Mouse (Mus musculus) Muller cell, postnatal 12 days (primary cell): ENCODE measurements around the gene Fam216b.
A peak's percentile ranks its signal among the peaks of the same experiment; 100 is the strongest.

Experiments used
- DNase-seq: peaks from one replicate; pipeline ENCODE4 v3.0.0-alpha.2; 2015; ENCODE audit errors: inconsistent ontology term

The Fam216b gene

DNA sequence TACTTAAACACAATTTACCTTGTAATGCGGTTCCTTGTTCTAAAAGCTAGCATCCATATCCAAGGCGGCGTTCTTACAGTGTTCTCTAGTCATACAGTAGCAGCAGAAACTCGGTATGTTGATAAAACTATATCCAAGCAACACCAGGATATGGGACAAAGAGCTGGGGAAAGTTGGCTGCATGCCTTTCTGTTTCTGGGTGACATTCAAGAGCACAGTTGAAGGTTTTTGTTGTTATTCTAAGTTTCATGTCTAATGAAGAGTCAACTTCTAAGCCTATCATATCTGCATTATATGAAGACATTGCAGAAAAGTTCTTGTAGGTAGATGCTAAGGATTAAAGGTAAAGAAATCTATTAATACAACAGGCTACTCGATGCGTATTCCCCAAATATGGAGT, at the start of gene Fam216b:
Gene Fam216b (minus strand): TSS at position 101 of the 400 bp plus-strand sequence.
- no peak for DNase-seq

DNA sequence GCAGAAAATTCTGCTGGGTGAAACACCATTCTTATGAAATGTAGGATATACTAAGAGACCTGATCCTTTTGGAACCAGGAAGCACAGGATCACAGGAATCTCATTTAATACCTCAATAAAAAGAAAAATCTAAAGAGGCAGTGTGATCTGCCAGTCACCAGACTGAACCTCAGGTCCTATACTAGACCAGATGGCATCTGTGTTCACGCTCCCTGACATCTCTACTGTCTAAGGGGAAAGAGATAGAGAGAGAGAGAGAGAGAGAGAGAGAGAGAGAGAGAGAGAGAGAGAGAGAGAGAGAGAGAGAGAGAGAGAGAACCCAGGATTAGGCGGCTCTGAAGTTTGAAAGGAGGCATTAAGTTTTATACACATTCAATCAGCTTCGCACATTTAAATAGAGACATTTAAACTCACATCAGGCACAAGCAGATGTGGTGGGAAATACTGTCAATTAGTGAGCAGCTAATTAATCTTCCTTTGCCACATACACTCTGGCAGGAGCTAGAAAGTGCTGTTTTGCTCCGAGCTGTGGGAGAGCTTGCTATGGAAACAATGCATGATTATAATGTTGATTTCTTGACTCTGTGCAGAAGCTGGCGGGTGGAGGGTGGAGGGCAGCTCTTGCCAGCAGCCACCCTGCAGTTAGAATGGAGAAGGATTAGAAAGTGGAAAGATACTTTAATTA, 43.7 kb upstream of the Fam216b start:
- no peak for DNase-seq

DNA sequence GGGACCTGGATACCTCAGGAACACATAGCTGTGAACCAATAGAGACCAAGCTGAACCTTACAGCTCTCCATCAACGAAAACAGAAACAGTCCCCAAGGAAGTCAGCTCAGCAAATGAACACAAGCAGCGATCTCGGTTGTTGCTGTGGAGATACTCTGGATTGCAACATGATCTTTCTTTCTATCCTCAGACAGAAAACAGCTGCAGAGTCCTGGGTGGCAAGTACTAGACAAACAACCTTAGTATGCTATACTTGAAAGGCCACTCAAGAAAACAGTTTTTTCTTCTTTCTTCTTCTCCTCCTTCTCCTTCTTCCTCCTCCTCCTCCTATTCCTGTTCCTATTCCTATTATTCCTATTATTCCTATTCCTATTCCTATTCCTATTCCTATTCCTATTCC, 37.9 kb upstream of the Fam216b start:
- DNase-seq, result no peak

DNA sequence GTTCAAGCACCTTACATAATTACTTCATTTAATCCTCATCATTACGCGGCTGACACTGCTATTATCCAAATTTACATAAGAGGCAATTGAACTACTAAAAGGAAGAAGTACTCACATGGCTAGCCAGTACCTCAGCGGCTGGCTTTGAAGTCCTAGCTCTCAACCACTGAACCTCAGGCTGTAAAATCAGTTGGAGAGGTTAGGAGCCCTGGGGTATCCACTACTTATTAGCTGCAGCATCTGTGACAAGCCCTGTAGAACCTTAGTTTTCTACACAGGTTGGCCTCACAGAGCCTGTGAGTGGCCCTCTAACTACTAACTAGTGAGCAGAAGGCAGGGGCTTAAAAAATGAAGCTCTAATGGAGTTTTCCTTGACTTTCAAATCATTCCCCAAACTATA, 31.5 kb upstream of the Fam216b start:
- no peak for DNase-seq

DNA sequence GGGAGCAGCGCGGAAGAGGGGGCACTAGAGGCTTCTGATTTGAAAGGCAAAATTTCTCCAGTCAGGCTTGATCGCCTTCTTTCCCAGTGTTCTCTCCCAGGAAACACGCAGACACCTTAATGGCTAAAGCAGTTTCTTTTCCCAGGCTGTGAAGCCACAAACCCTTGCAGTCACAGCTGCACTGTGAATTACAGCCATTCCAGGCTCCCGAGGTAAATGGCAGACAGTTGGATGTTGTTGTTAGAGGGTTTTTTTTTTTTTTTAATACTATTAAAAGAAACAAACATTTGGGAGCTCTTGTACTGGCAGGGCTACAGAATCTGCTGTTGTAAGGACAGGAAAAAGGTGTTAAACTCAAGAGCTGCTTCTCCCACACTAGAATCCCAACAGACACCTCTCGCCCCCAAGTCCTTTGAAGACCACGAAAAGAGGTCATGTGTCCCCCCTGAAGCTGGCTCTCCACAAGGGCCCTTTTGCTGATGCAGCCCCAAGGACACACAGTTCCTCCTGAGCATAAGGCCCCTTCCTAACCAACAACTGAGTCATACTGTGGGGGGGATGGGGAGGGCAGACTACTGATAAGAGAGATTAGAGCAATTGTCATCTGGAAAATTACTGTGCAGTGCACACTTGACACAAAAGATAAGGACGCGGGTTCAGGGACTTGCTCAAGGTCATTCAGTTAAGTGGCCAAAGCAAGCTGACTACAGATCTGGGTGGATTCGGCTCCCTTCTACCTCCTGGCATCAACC, 30.8 kb upstream of the Fam216b start:
- no peak for DNase-seq

DNA sequence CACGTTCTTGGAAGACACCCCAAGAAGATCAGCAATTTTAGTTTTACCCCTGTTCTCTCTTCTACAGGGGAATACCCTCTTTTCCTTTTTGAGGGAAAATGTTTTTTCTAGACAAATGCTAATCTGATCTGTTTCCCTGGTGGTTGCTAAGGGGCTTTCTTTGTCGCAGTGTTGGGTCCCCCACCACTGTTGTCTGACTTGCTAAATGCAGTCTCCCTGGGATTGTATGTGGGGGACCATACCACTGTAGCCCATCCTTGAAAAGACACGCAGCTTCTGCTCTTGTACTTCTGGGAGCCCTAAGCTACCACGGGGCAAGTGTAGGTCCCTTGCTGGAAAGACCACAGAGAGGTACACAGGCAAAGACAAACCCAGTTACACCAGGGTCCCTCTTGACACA, 28.9 kb upstream of the Fam216b start:
- no peak for DNase-seq

DNA sequence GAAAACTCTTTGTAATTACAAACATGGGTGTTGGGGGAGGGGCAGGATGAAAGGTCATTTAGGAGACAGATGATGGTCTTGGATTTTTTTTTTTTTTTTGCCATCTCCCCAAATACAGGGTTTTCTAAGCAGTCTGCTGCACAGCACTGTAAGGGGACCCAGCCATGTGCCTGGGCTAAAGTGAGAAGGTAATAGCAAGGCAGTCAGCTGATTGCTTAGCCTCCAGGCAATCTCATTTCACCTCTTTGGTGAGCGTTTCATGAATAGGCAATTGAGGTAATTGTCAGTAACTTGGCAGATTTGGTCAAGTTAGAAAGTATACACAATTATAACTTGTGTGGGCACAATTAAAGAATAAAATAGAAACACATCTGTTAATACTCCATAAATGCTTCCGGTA, 28.5 kb upstream of the Fam216b start:
- no peak for DNase-seq

DNA sequence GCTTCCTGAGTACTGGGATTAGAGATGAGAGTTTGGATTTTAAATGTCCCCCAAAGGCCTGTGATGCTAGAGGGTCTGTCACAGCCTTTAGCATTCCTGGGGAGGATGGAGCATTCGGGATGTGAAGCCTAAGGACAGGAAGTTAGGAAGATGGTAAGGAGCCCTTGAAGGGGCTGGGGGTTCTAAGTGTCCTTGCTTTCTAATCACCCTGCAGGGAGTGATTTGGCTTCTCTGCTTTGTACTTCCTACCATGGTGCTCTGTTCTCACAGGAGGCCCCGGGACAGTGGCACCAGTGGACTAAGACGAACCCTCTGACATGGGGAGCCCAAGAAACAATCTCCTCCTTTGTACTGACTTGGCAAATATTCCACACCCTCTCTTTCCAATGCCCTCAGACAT, 23.7 kb upstream of the Fam216b start:
- no peak for DNase-seq

DNA sequence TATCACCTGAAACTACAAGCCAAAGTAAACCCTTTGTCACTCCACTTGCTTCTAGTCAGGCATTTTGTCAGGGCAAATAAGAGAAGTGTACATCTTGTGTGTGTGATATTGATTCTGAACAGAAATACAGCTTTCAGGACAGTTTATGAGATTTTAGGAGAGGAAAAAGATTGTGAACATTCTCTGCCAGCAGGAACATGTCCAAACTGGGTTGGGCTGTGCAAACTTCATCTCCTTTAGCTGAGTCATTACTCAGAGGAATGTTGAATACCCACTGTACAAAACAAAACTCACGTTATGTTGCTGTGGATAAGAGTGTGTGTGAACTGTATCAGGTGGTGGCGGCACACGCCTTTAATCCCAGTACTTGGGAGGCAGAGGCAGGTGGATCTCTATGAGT, 22.1 kb upstream of the Fam216b start:
- peak; percentile 22 for DNase-seq

DNA sequence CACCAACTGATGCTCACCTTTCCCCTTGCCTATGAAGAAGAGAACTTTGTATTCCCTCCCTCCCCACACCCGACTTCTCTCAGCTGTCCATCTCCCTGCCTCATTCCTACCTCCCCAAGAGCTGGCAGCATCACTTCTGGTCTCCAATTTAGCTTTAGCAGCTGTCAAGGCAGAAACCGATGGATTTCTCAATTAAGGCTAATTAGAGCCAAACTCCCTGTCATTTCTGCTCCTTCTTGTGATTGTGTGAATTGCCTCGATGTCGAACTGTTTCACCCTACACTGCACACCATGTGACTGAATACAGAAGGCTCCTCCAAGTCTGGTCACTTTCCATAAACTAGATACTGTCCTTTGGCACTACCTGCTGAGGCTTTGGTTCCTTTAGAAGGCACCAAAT, 20.6 kb upstream of the Fam216b start:
- no peak for DNase-seq

DNA sequence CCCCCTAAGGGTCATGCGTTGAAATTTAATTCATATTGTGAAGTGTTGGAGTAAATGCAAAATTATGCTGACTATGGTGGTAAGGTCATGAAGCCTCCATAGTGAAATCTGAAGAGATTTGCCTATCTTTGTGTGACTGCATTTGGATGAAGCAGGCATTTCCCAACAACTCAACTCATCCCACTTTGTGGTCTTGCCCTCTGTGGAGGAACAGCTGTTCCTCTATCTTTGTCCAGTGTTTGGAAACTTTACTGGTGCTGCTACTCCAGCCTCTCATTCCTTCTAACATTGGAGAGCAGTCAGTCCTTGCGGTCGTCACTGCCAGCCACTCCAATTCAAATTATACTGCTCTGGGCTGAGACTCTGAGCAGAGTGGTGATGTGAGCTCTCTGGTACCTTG, 19.6 kb upstream of the Fam216b start:
- DNase-seq, result no peak

DNA sequence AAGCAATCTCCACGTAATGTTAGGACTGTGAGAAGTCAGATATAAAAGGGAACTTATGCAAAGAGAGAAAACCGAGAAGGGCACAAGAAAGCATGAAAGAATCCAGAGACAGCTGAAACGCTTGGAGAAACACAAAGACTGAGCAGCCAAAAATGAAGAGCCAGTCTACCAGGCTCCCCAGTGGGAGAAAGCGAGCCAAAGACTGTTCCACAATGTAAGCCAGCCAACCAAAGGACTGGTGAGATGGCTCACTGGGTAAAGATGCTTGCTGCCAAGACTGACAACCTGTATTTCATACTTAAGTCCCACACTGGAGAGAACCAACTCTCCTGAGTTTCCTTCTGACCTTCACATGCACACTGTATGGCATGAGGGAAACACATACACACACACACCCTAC, 784 bp upstream of the Fam216b start:
- peak; percentile 11 for DNase-seq

DNA sequence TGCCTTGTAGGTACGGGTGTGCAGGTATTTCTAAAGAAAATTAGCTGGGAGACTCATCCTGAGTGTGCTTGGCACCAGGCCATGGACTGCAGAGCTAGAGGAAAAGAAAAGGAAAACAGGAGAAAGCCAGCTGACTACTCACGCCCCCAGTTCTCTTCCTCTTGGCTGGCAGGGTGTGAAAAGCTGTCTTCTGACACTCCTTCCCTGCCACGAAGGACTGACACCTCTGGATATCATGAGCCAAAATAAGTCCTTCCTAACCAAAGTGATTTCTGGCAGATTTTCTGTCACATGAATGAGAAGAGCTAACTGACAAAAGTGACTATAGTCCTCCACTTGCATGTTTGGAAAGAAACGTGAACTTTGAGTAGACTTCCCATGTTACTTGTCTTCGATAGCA, 5.3 kb downstream of the Fam216b start:
- DNase-seq, result no peak

DNA sequence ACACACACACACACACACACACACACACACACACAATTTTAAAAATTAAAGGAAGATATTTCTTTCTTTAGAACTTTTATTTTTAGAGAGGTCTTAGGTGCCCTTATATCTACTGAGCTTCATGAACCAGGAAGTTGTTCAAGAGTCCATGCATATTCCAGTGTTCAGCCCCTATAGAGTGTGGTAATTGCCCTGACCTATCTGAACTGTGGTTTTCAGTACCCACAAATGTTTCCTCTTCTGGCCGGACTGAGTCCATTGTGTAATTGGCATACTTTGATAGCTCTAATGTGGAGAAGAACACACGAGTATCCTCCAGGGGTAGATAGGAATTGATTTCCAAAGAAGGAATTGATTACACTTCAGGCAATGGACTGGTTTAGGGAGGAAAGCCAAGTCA, 11.3 kb downstream of the Fam216b start:
- no peak for DNase-seq

DNA sequence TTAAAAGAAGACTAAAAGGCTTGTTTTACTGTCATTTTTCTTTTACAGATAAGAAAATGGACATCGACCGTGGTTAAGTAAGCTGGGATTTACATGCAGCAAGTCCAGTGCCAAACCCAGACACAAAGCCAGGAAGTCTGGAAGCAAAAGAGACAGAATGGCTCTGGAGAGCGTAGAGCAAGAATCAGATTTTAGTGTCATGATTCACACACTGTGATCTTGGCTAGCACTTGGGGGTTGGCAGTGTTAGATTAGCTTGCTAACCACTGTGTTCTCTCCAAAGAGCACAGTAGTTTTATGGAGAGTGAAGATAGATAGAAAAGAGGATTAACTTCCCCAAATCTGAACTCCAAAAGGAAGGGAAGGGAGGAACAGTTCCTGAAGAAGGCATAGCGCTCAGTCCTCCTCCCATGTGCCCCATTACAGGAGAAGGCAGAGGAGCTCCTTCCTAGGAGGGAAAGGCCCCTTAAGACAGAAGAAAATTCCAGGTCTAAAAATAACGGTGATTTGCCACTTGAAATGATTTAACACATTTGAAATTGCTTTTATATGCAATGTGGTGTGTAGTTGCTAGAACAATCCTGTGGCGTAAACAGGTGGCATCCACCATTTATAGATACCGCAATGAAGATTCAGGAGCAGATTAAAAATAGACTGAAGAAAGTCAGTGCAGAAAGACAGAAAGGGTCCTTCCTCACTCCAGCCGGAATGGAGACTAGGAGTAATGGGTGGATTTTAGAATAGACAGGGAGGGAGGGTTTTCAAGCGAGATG, 22.7 kb downstream of the Fam216b start:
- peak; percentile 35 for DNase-seq

DNA sequence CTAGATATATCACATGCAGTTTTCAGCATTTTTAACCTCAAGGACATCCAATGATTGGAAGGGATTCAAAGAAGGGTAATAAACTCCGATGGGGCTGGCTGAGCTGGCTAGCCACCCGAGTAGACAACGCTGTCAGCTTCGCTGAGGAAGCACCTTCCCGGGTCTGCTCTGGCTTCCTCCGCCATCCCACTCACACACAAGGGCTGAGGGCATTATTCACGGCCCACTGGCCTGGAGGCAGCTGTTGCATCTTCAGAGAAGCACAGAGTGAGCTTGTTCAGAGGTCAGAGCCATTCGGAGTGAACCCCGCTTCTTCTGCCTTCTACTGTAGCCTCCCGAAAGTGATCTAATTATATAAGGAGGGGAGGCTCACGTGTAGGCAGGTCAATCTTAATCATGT, 26.3 kb downstream of the Fam216b start:
- no peak for DNase-seq

DNA sequence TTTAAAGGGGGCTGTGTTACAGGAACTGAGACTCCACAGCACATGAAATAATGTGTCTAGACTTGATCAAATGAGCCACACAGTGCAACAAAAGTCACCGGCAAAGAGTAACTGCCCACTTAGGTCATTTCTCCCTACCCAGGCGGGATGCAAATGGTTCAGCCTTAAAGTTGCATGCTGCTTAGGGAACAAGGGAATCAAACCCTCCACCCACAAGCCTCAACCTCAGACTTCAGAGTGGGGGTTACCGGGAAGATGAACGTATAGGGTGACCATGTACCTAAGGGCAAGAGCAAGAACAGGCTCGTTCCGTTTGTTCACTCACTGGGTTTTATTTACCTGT, 28.2 kb downstream of the Fam216b start:
- no peak for DNase-seq

DNA sequence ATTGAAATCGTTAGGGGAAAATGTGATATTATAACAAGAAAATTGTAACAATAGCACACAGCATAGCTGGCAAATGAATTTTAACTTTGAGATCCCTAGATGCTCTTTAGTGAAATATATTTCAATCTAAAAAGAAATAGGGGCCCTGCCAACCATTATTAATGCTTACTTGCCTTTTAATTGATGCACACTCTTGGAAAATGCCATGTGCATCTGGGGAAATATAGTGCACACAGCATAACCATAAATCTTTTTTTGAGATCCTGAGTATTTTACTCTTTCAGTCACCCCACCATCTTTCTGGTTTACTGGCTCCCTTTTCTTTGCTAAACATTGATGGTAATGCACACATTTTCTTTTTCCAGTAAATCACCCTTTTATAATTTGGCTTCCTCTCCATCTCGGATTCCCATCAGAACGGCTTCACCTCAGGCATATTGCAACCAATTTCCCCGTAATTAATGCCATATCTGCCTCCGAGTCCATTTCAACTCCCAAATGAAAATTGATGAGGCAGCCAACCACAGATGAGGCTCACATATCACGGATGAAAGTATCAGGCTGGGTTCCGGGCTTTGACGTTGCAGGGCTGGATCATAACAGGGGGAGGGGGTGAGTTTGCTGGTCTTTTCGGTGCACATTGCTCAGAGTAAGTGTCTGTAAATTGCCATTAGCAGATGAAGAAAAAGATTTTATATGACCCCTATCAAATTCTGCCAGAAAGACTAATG, 28.8 kb downstream of the Fam216b start:
- peak; percentile 27 for DNase-seq

DNA sequence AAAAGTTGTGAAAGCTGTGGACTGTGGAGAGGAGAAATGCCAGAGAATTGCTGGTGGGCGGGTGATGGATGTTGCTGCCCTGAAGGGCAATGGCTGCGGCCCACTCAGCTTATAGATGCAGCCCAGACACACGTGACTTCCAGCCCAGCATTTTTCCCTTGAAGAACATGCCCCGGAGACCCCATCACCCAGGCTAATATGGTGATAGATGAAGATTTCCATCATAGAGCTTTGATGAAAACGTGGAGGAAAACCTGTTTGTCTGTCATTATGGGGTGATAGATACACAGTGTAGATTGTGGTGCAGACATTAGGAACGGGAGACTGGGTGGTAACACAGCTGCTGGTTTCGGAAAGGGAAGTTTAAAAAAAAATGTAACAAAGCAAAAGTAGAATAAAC, 31.4 kb downstream of the Fam216b start:
- DNase-seq, result no peak

DNA sequence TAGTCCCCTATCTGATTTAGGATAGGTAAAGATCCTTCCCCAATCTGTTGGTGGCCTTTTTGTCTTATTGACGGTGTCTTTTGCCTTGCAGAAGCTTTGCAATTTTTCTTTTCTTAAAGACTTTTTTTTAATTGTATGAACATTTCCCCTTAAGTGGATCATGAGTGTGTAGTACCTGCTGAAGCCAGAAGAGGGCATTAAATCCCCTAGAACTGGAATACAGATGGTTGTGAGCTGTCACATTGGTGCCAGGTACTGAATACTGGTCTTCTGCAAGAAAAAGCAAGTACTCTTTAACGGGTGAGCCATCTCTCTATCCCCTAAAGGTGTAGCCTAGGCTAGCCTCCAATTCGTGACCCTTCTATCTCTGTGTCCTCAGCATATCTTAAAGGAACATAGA, 32.4 kb downstream of the Fam216b start:
- no peak for DNase-seq

DNA sequence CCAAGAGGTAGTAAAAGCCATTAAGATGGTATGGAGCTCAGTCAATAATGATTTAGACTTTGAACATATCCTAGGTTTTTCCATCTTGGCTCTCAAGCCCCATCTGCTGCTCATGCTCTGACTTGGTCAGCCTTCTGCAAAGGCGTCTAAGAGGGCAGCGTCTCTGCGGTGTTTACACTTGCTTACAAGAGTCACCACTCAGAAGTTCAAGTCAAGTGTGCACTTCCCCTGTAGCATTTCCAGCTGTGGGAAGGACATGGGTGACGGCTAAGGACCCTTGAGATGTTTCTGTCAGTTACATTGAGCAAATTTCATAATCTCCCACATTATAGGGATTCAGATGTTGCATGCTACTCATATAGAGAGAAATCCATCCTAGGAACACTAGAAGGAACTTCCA, 40.1 kb downstream of the Fam216b start:
- DNase-seq, result no peak

DNA sequence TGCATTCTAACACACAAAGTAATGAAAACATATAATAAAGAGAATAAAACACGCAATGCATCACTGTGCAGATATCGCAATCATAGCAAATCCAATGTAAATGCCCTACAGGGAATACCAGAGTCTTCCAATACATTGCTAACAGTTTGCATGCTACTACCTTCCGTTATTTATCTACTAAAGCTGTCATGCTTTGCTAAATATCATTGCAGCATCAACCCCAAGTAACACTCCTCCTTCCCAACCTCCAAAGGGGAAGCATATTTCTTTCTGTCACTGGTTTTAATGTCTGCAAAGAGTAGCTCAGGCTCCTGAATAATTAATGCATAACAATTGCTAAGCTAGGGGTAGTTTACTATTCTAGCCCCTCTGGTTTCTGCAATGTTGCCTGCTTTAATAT, 40.5 kb downstream of the Fam216b start:
- DNase-seq, result no peak
